Mouse (Mus musculus): ENCODE data around the gene Hcar1. TPM values are rescaled to one million over a fixed set of nuclear protein-coding genes. Genes with fewer than 3 reads are reported as not detected.

Gene Hcar1
- total and polyA plus RNA-seq, 3 experiments, result not detected

DNA sequence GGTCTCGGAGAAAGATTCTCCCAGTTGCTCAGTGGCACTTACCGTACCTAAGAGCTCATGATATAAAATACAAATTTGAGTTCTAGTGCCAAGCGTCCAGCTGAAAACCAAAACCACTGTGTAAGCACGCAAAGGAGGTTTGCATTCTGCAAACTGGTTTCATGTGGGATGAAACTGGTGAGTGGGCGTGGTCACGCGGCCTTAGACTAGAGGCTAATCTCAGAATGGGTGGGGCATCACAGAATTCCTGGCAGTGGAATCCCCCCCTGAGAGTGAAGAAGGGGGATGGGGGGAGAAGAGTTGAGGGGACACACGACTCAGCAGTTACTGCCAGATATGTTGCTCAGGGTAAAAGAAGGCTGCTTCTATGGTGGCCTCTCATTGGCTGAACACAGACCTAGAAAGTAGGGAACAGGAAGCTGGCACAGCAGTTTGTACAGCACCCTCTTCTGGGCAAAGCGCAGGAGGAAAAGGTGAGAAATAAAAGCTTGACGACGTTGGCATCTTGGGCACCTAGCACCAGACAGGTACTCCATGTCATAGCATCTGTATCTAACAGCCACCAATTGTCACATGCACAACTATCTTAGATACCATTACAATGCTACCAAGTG, 24.3 kb upstream of the Hcar1 start:
- Histone ChIP-seq H3K9me3 (replicated peaks; ENCODE audit: insufficient read depth, low read length) (no peaks in the 10 kb centered on the region), H3K9ac (ENCODE audit: control insufficient read depth, low read depth, low read length, poor library complexity, severe bottlenecking) (peak overlapping the region; percentile 43), H3K27me3 (ENCODE audit: control insufficient read depth in 1 of 2, insufficient read depth in 2 of 2, low read length in 2 of 2) (no peaks in the 10 kb centered on the region), H3K79me2 (ENCODE audit: control insufficient read depth, insufficient read depth, low read length, poor library complexity) (peaks cover 21% of the 10 kb centered on the region), H3K27ac (ENCODE audit: control insufficient read depth, low read depth, low read length) (no peak overlapping the region), H3K36me3 (ENCODE audit: control insufficient read depth in 1 of 2, insufficient read depth in 2 of 2, low read length in 2 of 2) (peaks cover 0 to 12% of the 10 kb centered on the region in 2 experiments; a peak in 2 of 4 replicates), H3K4me1 (ENCODE audit: control insufficient read depth in 1 of 2, insufficient read depth in 2 of 2, low read length in 2 of 2) (peaks cover 0 to 19% of the 10 kb centered on the region in 2 experiments; a peak in 3 of 4 replicates), H3K4me3 (ENCODE audit: control insufficient read depth in 1 of 2, insufficient read depth in 1 of 2, low read depth in 2 of 2, low read length in 2 of 2) (peak overlapping the region; percentile 53 to 68)
- TF ChIP-seq USF2 (IDR thresholded peaks at IDR 0.05; ENCODE audit: borderline replicate concordance in 1 of 2, insufficient read depth in 1 of 2, low read depth in 1 of 2, low read length in 2 of 2) (no peak), ZNF384 (IDR thresholded peaks at IDR 0.05; ENCODE audit: low read depth, low read length) (no peak), KAT2A (conservative IDR thresholded peaks at IDR 0.05; ENCODE audit: low read depth, low read length) (no peak), MAZ (IDR thresholded peaks at IDR 0.05; ENCODE audit: low read depth, low read length) (no peak), MXI1 (IDR thresholded peaks at IDR 0.05; ENCODE audit: low read depth, low read length) (peak; percentile 65), CHD2 (IDR thresholded peaks at IDR 0.05; ENCODE audit: low read length) (no peak), MYB (IDR thresholded peaks at IDR 0.05; ENCODE audit: low read depth, low read length) (no peak), ZMIZ1 (IDR thresholded peaks at IDR 0.05; ENCODE audit: low read depth, low read length) (no peak), SIN3A (IDR thresholded peaks at IDR 0.05; ENCODE audit: low read length) (peak; percentile 64), MAX (IDR thresholded peaks at IDR 0.05; ENCODE audit: low read length) (peak; percentile 72), RCOR1 (IDR thresholded peaks at IDR 0.05; ENCODE audit: low read depth, low read length) (no peak), TAL1 (IDR thresholded peaks at IDR 0.05; ENCODE audit: low read length) (no peak), HCFC1 (IDR thresholded peaks at IDR 0.05; ENCODE audit: low read depth, low read length) (peak; percentile 61; the same call in 1 of the 2 replicates), MEF2A (IDR thresholded peaks at IDR 0.05; ENCODE audit: extremely low read depth, insufficient replicate concordance, low read depth, low read length, poor library complexity, severe bottlenecking) (no peak), ETS1 (IDR thresholded peaks at IDR 0.05; ENCODE audit: low read depth, low read length) (peak; percentile 33; the same call in 1 of the 2 replicates), POLR2AphosphoS5 (IDR thresholded peaks at IDR 0.05; ENCODE audit: borderline replicate concordance, low read depth, low read length) (no peak), TBP (IDR thresholded peaks at IDR 0.05; ENCODE audit: low read depth, low read length) (0 out of 2 replicates have a peak, but pooled peaks have one; percentile 24), ZC3H11A (IDR thresholded peaks at IDR 0.05; ENCODE audit: low read depth, low read length) (peak; percentile 35; the same call in 1 of the 2 replicates), SMC3 (IDR thresholded peaks at IDR 0.05; ENCODE audit: low read depth, low read length) (peak; percentile 73), TCF12 (IDR thresholded peaks at IDR 0.05; ENCODE audit: low read depth, low read length) (no peak), EP300 (IDR thresholded peaks at IDR 0.05; ENCODE audit: low read depth in 1 of 2, low read length in 2 of 2) (no peak), RAD21 (IDR thresholded peaks at IDR 0.05; ENCODE audit: low read depth, low read length) (peak; percentile 47), ELF1 (IDR thresholded peaks at IDR 0.05; ENCODE audit: low read depth, low read length) (peak; percentile 85), GABPA (IDR thresholded peaks at IDR 0.05; ENCODE audit: low read depth, low read length) (no peak), NELFE (IDR thresholded peaks at IDR 0.05; ENCODE audit: low read depth, low read length) (peak; percentile 43; the same call in 1 of the 2 replicates), NRF1 (IDR thresholded peaks at IDR 0.05; ENCODE audit: insufficient read depth, low read depth, low read length, poor library complexity, severe bottlenecking) (no peak), CTCF (IDR thresholded peaks at IDR 0.05 in 2 of 3, conservative IDR thresholded peaks at IDR 0.05 in 1 of 3; ENCODE audit: control insufficient read depth in 1 of 3, insufficient read depth in 1 of 3, low read depth in 2 of 3, low read length in 3 of 3, poor library complexity in 1 of 3, severe bottlenecking in 1 of 3) (peak; percentile 60 to 75 (median 61)), BHLHE40 (IDR thresholded peaks at IDR 0.05; ENCODE audit: borderline replicate concordance, low read depth, low read length) (no peak), MAFK (IDR thresholded peaks at IDR 0.05; ENCODE audit: borderline replicate concordance, low read depth, low read length) (no peak), USF1 (IDR thresholded peaks at IDR 0.05; ENCODE audit: low read depth, low read length) (peak; percentile 59), GATA1 (IDR thresholded peaks at IDR 0.05; ENCODE audit: low read depth, low read length) (no peak), ZKSCAN1 (IDR thresholded peaks at IDR 0.05; ENCODE audit: low read depth, low read length) (no peak), E2F4 (IDR thresholded peaks at IDR 0.05; ENCODE audit: borderline replicate concordance, low read depth, low read length) (no peak), CHD1 (IDR thresholded peaks at IDR 0.05; ENCODE audit: low read depth, low read length) (no peak)
- DNase-seq (ENCODE audit: low read depth, low spot score), result peak; percentile 79

Measured in MEL (cell line).